Mouse (Mus musculus): ENCODE results near the gene Cd320. TPM values are rescaled to one million over a fixed set of nuclear protein-coding genes. Genes with fewer than 3 reads are reported as not detected.
"Not testable (repeated sequence)": the region's sequence is repeated elsewhere in the genome, so short reads cannot be mapped to it uniquely, and the experiment has no call there.

Cd320 gene
- polyA plus RNA-seq, 1 experiment from 2014 or later = 43.8 TPM

DNA sequence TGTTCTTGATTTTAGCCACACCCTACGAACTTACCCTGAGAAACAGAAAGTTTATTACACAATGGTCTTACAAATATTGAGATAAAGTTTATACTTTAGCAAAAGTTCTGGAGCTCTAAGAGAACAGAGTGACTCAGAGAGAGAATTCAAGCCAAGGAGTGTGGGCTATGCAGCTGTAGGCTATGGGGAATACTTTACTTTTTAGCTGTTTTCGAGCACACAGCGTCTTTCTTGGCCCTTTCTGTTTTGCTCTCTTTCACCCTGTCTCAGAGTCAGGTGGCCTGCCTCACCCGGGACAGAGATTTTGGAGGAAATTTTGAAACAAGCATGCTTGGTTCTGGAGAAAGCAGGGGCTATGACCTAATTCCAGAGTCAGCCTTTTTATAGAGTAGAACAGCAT lies 55.3 kb downstream of the Cd320 start:
- ATAC-seq (ENCODE audit: insufficient number of reproducible peaks, low FRiP score); H3K36me3 ChIP-seq; H3K4me2 ChIP-seq; H3K27ac ChIP-seq (ENCODE audit: poor library complexity, severe bottlenecking); H3K4me3 ChIP-seq; H3K27me3 ChIP-seq (replicated peaks); H3K9me3 ChIP-seq (replicated peaks); H3K4me1 ChIP-seq (replicated peaks); H3K9ac ChIP-seq: not testable (repeated sequence)
- WGBS = 81% methylated on average over 4 of the region's 4 CpGs

Small RNA genes within 50 kb of the gene (microRNA-seq; reads per million reads assigned to microRNA genes)
- gene Gm27740 = not detected

Other genes starting within 250 kb of the Cd320 start
- gene Zfp414, start 214.0 kb upstream of the Cd320 start, polyA plus RNA-seq (2016; fragmentation: Nextera tagmentation; extraction: Ambion mirVana) = 31.6 and 32.4 TPM in 2 replicates
- 0.14 and 0.67 TPM in 2 replicates for gene Pram1, start 205.0 kb upstream of the Cd320 start, polyA plus RNA-seq (2016; fragmentation: Nextera tagmentation; extraction: Ambion mirVana)
- gene Hnrnpm, start 156.2 kb upstream of the Cd320 start, polyA plus RNA-seq (2016; fragmentation: Nextera tagmentation; extraction: Ambion mirVana) = 257 and 259 TPM in 2 replicates
- 76.5 and 79.5 TPM in 2 replicates for gene March2, start 124.4 kb upstream of the Cd320 start, polyA plus RNA-seq (2016; fragmentation: Nextera tagmentation; extraction: Ambion mirVana)
- gene Rab11b, start 82.6 kb upstream of the Cd320 start, polyA plus RNA-seq (2016; fragmentation: Nextera tagmentation; extraction: Ambion mirVana) = 285 and 287 TPM in 2 replicates
- 6.9 and 7.5 TPM in 2 replicates for gene Angptl4, start 61.3 kb upstream of the Cd320 start, polyA plus RNA-seq (2016; fragmentation: Nextera tagmentation; extraction: Ambion mirVana)
- gene Kank3, start 32.6 kb upstream of the Cd320 start, polyA plus RNA-seq (2016; fragmentation: Nextera tagmentation; extraction: Ambion mirVana) = 39.0 and 43.9 TPM in 2 replicates
- 570 and 574 TPM in 2 replicates for gene Rps28, start 18.5 kb upstream of the Cd320 start, polyA plus RNA-seq (2016; fragmentation: Nextera tagmentation; extraction: Ambion mirVana)
- 431 and 466 TPM in 2 replicates for gene Ndufa7, start 18.5 kb upstream of the Cd320 start, polyA plus RNA-seq (2016; fragmentation: Nextera tagmentation; extraction: Ambion mirVana)
- not detected in 2 replicates for gene Gm7029, start 30.7 kb downstream of the Cd320 start, polyA plus RNA-seq (2016; fragmentation: Nextera tagmentation; extraction: Ambion mirVana)
- 3.5 and 5.5 TPM in 2 replicates for gene Kifc1, start 47.6 kb downstream of the Cd320 start, polyA plus RNA-seq (2016; fragmentation: Nextera tagmentation; extraction: Ambion mirVana)
- 0.24 and 0.29 TPM in 2 replicates for gene Platr17, start 62.0 kb downstream of the Cd320 start, polyA plus RNA-seq (2016; fragmentation: Nextera tagmentation; extraction: Ambion mirVana)
- gene Daxx, start 66.3 kb downstream of the Cd320 start, polyA plus RNA-seq (2016; fragmentation: Nextera tagmentation; extraction: Ambion mirVana) = 36.8 and 39.0 TPM in 2 replicates
- gene Tapbp, start 72.8 kb downstream of the Cd320 start, polyA plus RNA-seq (2016; fragmentation: Nextera tagmentation; extraction: Ambion mirVana) = 29.4 and 32.5 TPM in 2 replicates
- gene Zbtb22, start 72.8 kb downstream of the Cd320 start, polyA plus RNA-seq (2016; fragmentation: Nextera tagmentation; extraction: Ambion mirVana) = 17.0 and 17.7 TPM in 2 replicates
- gene Rgl2, start 86.5 kb downstream of the Cd320 start, polyA plus RNA-seq (2016; fragmentation: Nextera tagmentation; extraction: Ambion mirVana) = 46.3 and 48.4 TPM in 2 replicates
- gene Pfdn6, start 97.3 kb downstream of the Cd320 start, polyA plus RNA-seq (2016; fragmentation: Nextera tagmentation; extraction: Ambion mirVana) = 127 and 129 TPM in 2 replicates
- gene Wdr46, start 97.6 kb downstream of the Cd320 start, polyA plus RNA-seq (2016; fragmentation: Nextera tagmentation; extraction: Ambion mirVana) = 25.3 and 26.5 TPM in 2 replicates
- gene B3galt4, start 108.4 kb downstream of the Cd320 start, polyA plus RNA-seq (2016; fragmentation: Nextera tagmentation; extraction: Ambion mirVana) = 7.2 and 7.4 TPM in 2 replicates
- 43.0 and 43.9 TPM in 2 replicates for gene Vps52, start 112.7 kb downstream of the Cd320 start, polyA plus RNA-seq (2016; fragmentation: Nextera tagmentation; extraction: Ambion mirVana)
- gene Rps18, start 112.9 kb downstream of the Cd320 start, polyA plus RNA-seq (2016; fragmentation: Nextera tagmentation; extraction: Ambion mirVana) = 850 and 856 TPM in 2 replicates
- gene H2-K1, start 157.3 kb downstream of the Cd320 start, polyA plus RNA-seq (2016; fragmentation: Nextera tagmentation; extraction: Ambion mirVana) = 16.1 and 18.3 TPM in 2 replicates
- 14.9 and 16.5 TPM in 2 replicates for gene Ring1, start 181.6 kb downstream of the Cd320 start, polyA plus RNA-seq (2016; fragmentation: Nextera tagmentation; extraction: Ambion mirVana)
- gene H2-Ke6, start 185.0 kb downstream of the Cd320 start, polyA plus RNA-seq (2016; fragmentation: Nextera tagmentation; extraction: Ambion mirVana) = 46.7 and 48.0 TPM in 2 replicates
- gene Slc39a7, start 188.6 kb downstream of the Cd320 start, polyA plus RNA-seq (2016; fragmentation: Nextera tagmentation; extraction: Ambion mirVana) = 128 and 130 TPM in 2 replicates
- gene Rxrb, start 188.7 kb downstream of the Cd320 start, polyA plus RNA-seq (2016; fragmentation: Nextera tagmentation; extraction: Ambion mirVana) = 34.7 and 36.9 TPM in 2 replicates
- 0.48 and 0.83 TPM in 2 replicates for gene Col11a2, start 196.3 kb downstream of the Cd320 start, polyA plus RNA-seq (2016; fragmentation: Nextera tagmentation; extraction: Ambion mirVana)
- gene H2-Oa, start 249.2 kb downstream of the Cd320 start, polyA plus RNA-seq (2016; fragmentation: Nextera tagmentation; extraction: Ambion mirVana) = 0.26 and 0.37 TPM in 2 replicates